Mouse (Mus musculus) hindbrain, postnatal 0 days (tissue): ENCODE results near the gene Kifc3. TPM values are rescaled to one million over a fixed set of nuclear protein-coding genes. Genes with fewer than 3 reads are reported as not detected.

Experiments used
- ATAC-seq: fragments of 200-750 bp; cut with Nextera tagmentation; 2 replicates; pipeline ENCODE4 v1.8.0; 2017; ENCODE audit warnings: mild to moderate bottlenecking, moderate TSS enrichment, moderate library complexity
- DNase-seq: peaks from one replicate; pipeline ENCODE4 v3.0.0-alpha.2; 2015; ENCODE audit warnings: low spot score
- H3K27ac ChIP-seq: fragments of 300-500 bp; sonication (generic); 2 replicates; pipeline ENCODE4 v1.5.1; 2014; ENCODE audit warnings: mild to moderate bottlenecking
- H3K27me3 ChIP-seq: fragments of 300-500 bp; sonication (generic); 2 replicates; pipeline ENCODE4 v1.6.1; 2014; ENCODE audit warnings: low read length, mixed read lengths; ENCODE audit not compliant: insufficient read depth
- H3K36me3 ChIP-seq: fragments of 300-500 bp; sonication (generic); 2 replicates; pipeline ENCODE4 v1.6.1; 2014; ENCODE audit warnings: low read length, mixed read lengths; ENCODE audit not compliant: insufficient read depth
- H3K4me1 ChIP-seq: fragments of 300-500 bp; sonication (generic); 2 replicates; pipeline ENCODE4 v1.6.1; 2014; ENCODE audit warnings: antibody characterized with exemption, low read length, mixed read lengths; ENCODE audit not compliant: insufficient read depth
- H3K4me2 ChIP-seq: fragments of 300-500 bp; sonication (generic); 2 replicates; pipeline ENCODE4 v1.6.1; 2014; ENCODE audit warnings: low read depth, mild to moderate bottlenecking, low read length, moderate library complexity, mixed read lengths
- H3K4me3 ChIP-seq: fragments of 300-500 bp; sonication (generic); 2 replicates; pipeline ENCODE4 v1.5.1; 2014; ENCODE audit warnings: low read length
- H3K9ac ChIP-seq: fragments of 300-500 bp; sonication (generic); replicated peaks from 2 replicates; pipeline ENCODE4 v1.6.1; 2014; ENCODE audit warnings: mild to moderate bottlenecking, low read length, moderate library complexity, mixed read lengths
- H3K9me3 ChIP-seq: fragments of 300-500 bp; sonication (generic); 2 replicates; pipeline ENCODE4 v1.6.1; 2016; ENCODE audit warnings: low read length, mixed read lengths
- CTCF ChIP-seq: IDR thresholded peaks from 2 replicates; pipeline ENCODE4 v1.5.1; 2016; ENCODE audit warnings: antibody characterized with exemption, control low read depth, low read depth
- WGBS: fragments of 180-500 bp; shearing (Covaris S2); extraction: QIAGEN DNeasy Blood & Tissue Kit; methylation state at CpG from one replicate; pipeline ENCODE4 v1.1.7; 2014; 5-methylcytosine and 5-hydroxymethylcytosine counted together
- polyA plus RNA-seq: library from polyadenylated mRNA; unstranded; fragments of >200 nt; fragmentation: Nextera tagmentation; extraction: Ambion mirVana; gene quantifications from 2 replicates; pipeline ENCODE4 v1.2.1, GENCODE M21; 2015
- total RNA-seq: library from RNA; depleted of rRNA; stranded (reverse); fragments of >200 nt; gene quantifications from 2 replicates; pipeline ENCODE4 v1.2.3, GENCODE M21; 2014

Kifc3 gene
- total and polyA plus RNA-seq, 2 experiments from 2014 or later, result 29.0 to 50.2 TPM

- DNase-seq, result no peak
- no peaks in the 10 kb centered on the region for H3K9me3 ChIP-seq
- no peak overlapping the region for H3K4me3 ChIP-seq
- WGBS, result 50% methylated on average over 1 of the region's 1 CpGs
- no peaks in the 10 kb centered on the region for H3K27me3 ChIP-seq
- H3K4me2 ChIP-seq, result no peak overlapping the region
- peaks cover 4% of the 10 kb centered on the region; the same call in 1 of the 2 replicates for H3K36me3 ChIP-seq
- no peak for ATAC-seq
- H3K27ac ChIP-seq, result no peak overlapping the region
- H3K9ac ChIP-seq, result no peak overlapping the region
- H3K4me1 ChIP-seq, result peaks cover 28% of the 10 kb centered on the region
- no peak for TF ChIP-seq CTCF
Measured at GRCm38 (mm10) chr8:95139051-95139365, 63.6 kb downstream of the Kifc3 start.

- Histone ChIP-seq H3K4me3 (peak overlapping the region; percentile 1; the same call in 1 of the 2 replicates), H3K9ac (no peak overlapping the region), H3K9me3 (no peaks in the 10 kb centered on the region), H3K4me1 (peaks cover 28% of the 10 kb centered on the region), H3K27ac (no peak overlapping the region), H3K4me2 (peak overlapping the region; percentile 51), H3K27me3 (no peaks in the 10 kb centered on the region), H3K36me3 (peaks cover 4% of the 10 kb centered on the region; the same call in 1 of the 2 replicates)
- no peak for TF ChIP-seq CTCF
- ATAC-seq (peak; percentile 11; the same call in 1 of the 2 replicates), DNase-seq (peak; percentile 86)
- WGBS, result 22% methylated on average over 6 of the region's 6 CpGs
Measured at GRCm38 (mm10) chr8:95138341-95139050, 64.1 kb downstream of the Kifc3 start.

GRCm38 (mm10) chr8:95137641-95138098 is 64.9 kb downstream of the Kifc3 start:
- TF ChIP-seq CTCF, result no peak
- peak overlapping the region; percentile 51 for H3K4me2 ChIP-seq
- H3K27me3 ChIP-seq, result no peaks in the 10 kb centered on the region
- peaks cover 21% of the 10 kb centered on the region for H3K4me1 ChIP-seq
- no peak overlapping the region; the same call in 1 of the 2 replicates for H3K9ac ChIP-seq
- H3K4me3 ChIP-seq, result peak overlapping the region; percentile 1
- H3K27ac ChIP-seq, result no peak overlapping the region; the same call in 1 of the 2 replicates
- 11% methylated on average over 28 of the region's 28 CpGs for WGBS
- DNase-seq (peak; percentile 20), ATAC-seq (peak; percentile 16; the same call in 1 of the 2 replicates)
- peaks cover 4% of the 10 kb centered on the region; the same call in 1 of the 2 replicates for H3K36me3 ChIP-seq
- H3K9me3 ChIP-seq, result no peaks in the 10 kb centered on the region

- Histone ChIP-seq H3K4me2 (peak overlapping the region; percentile 51), H3K36me3 (peaks cover 4% of the 10 kb centered on the region; the same call in 1 of the 2 replicates), H3K27ac (no peak overlapping the region), H3K9me3 (no peaks in the 10 kb centered on the region), H3K4me3 (no peak overlapping the region), H3K9ac (no peak overlapping the region; the same call in 1 of the 2 replicates), H3K4me1 (peaks cover 18% of the 10 kb centered on the region), H3K27me3 (no peaks in the 10 kb centered on the region)
- ATAC-seq, result no peak
- 35% methylated on average over 12 of the region's 12 CpGs for WGBS
- no peak for TF ChIP-seq CTCF
- DNase-seq, result no peak
Measured at GRCm38 (mm10) chr8:95137201-95137600, 65.4 kb downstream of the Kifc3 start.

GRCm38 (mm10) chr8:95136218-95136617 is 66.4 kb downstream of the Kifc3 start:
- DNase-seq (no peak), ATAC-seq (no peak)
- peaks cover 16% of the 10 kb centered on the region for H3K4me1 ChIP-seq
- H3K27me3 ChIP-seq, result no peaks in the 10 kb centered on the region
- H3K27ac ChIP-seq, result no peak overlapping the region
- no peaks in the 10 kb centered on the region for H3K9me3 ChIP-seq
- H3K4me3 ChIP-seq, result no peak overlapping the region
- no peak overlapping the region for H3K4me2 ChIP-seq
- TF ChIP-seq CTCF, result no peak
- H3K36me3 ChIP-seq, result peaks cover 4% of the 10 kb centered on the region; the same call in 1 of the 2 replicates
- H3K9ac ChIP-seq, result no peak overlapping the region
- 74% methylated on average over 3 of the region's 3 CpGs for WGBS

- peaks cover 13% of the 10 kb centered on the region; the same call in 1 of the 2 replicates for H3K4me1 ChIP-seq
- H3K27me3 ChIP-seq, result no peaks in the 10 kb centered on the region
- H3K36me3 ChIP-seq, result peaks cover 4% of the 10 kb centered on the region; the same call in 1 of the 2 replicates
- no peak overlapping the region for H3K27ac ChIP-seq
- no peak overlapping the region for H3K4me2 ChIP-seq
- ATAC-seq (no peak), DNase-seq (peak; percentile 53)
- peak; percentile 66 for TF ChIP-seq CTCF
- H3K9me3 ChIP-seq, result no peaks in the 10 kb centered on the region
- WGBS, result 33% methylated on average over 3 of the region's 3 CpGs
- no peak overlapping the region for H3K9ac ChIP-seq
- no peak overlapping the region for H3K4me3 ChIP-seq
Measured at GRCm38 (mm10) chr8:95135242-95135641, 67.4 kb downstream of the Kifc3 start.

- H3K4me1 ChIP-seq, result peaks cover 12% of the 10 kb centered on the region; the same call in 1 of the 2 replicates
- H3K9ac ChIP-seq, result 0 out of 2 replicates have a peak overlapping the region, but pooled peaks have one; percentile 5
- H3K27me3 ChIP-seq, result no peaks in the 10 kb centered on the region
- no peak overlapping the region for H3K27ac ChIP-seq
- no peak overlapping the region for H3K4me2 ChIP-seq
- H3K4me3 ChIP-seq, result no peak overlapping the region
- ATAC-seq (no peak), DNase-seq (no peak)
- 88% methylated on average over 2 of the region's 2 CpGs for WGBS
- H3K9me3 ChIP-seq, result no peaks in the 10 kb centered on the region
- TF ChIP-seq CTCF, result no peak
- peaks cover 6% of the 10 kb centered on the region for H3K36me3 ChIP-seq
Measured at GRCm38 (mm10) chr8:95134186-95134585, 68.4 kb downstream of the Kifc3 start.
